Mouse (Mus musculus) neural tube, embryonic 14.5 days (tissue): ENCODE measurements around the gene Rpia. TPM values are rescaled to one million over a fixed set of nuclear protein-coding genes. Genes with fewer than 3 reads are reported as not detected.

Source experiments
- ATAC-seq: fragments of 200-750 bp; cut with Nextera tagmentation; 2 replicates; pipeline ENCODE4 v1.8.0; 2017; ENCODE audit warnings: low read depth, mild to moderate bottlenecking, moderate TSS enrichment, moderate library complexity
- H3K27ac ChIP-seq: fragments of 300-500 bp; sonication (generic); 2 replicates; pipeline ENCODE4 v1.5.1; 2014; ENCODE audit warnings: low read depth, mild to moderate bottlenecking, control low read depth, low read length, moderate library complexity, mixed read lengths
- H3K27me3 ChIP-seq: fragments of 300-500 bp; sonication (generic); 2 replicates; pipeline ENCODE4 v1.6.1; 2014; ENCODE audit warnings: low read length; ENCODE audit not compliant: control insufficient read depth, insufficient read depth
- H3K36me3 ChIP-seq: fragments of 300-500 bp; sonication (generic); 2 replicates; pipeline ENCODE4 v1.6.1; 2014; ENCODE audit warnings: low read length, mixed read lengths; ENCODE audit not compliant: control insufficient read depth, insufficient read depth
- H3K4me1 ChIP-seq: fragments of 300-500 bp; sonication (generic); 2 replicates; pipeline ENCODE4 v1.6.1; 2014; ENCODE audit warnings: low read length; ENCODE audit not compliant: control insufficient read depth, insufficient read depth
- H3K4me2 ChIP-seq: fragments of 300-500 bp; sonication (generic); 2 replicates; pipeline ENCODE4 v1.6.1; 2014; ENCODE audit warnings: mild to moderate bottlenecking, low read depth, low read length, control low read depth
- H3K4me3 ChIP-seq: fragments of 300-500 bp; sonication (generic); 2 replicates; pipeline ENCODE4 v1.5.1; 2014; ENCODE audit warnings: low read depth, low read length, control low read depth, mixed read lengths
- H3K9ac ChIP-seq: fragments of 300-500 bp; sonication (generic); replicated peaks from 2 replicates; pipeline ENCODE4 v1.6.1; 2014; ENCODE audit warnings: low read depth, mild to moderate bottlenecking, control low read depth, low read length, mixed read lengths
- H3K9me3 ChIP-seq: fragments of 300-500 bp; sonication (generic); 2 replicates; pipeline ENCODE4 v1.6.1; 2016; ENCODE audit warnings: low read length; ENCODE audit not compliant: control insufficient read depth
- WGBS: fragments of 180-500 bp; shearing (Covaris S2); extraction: QIAGEN DNeasy Blood & Tissue Kit; methylation state at CpG from one replicate; pipeline ENCODE4 v1.1.7; 2014; 5-methylcytosine and 5-hydroxymethylcytosine counted together
- polyA plus RNA-seq: library from polyadenylated mRNA; unstranded; fragments of >200 nt; fragmentation: Nextera tagmentation; extraction: Ambion mirVana; gene quantifications from 2 replicates; pipeline ENCODE4 v1.2.1, GENCODE M21; 2014

Gene Rpia
- polyA plus RNA-seq, 1 experiment from 2014 or later = 4.5 TPM

DNA sequence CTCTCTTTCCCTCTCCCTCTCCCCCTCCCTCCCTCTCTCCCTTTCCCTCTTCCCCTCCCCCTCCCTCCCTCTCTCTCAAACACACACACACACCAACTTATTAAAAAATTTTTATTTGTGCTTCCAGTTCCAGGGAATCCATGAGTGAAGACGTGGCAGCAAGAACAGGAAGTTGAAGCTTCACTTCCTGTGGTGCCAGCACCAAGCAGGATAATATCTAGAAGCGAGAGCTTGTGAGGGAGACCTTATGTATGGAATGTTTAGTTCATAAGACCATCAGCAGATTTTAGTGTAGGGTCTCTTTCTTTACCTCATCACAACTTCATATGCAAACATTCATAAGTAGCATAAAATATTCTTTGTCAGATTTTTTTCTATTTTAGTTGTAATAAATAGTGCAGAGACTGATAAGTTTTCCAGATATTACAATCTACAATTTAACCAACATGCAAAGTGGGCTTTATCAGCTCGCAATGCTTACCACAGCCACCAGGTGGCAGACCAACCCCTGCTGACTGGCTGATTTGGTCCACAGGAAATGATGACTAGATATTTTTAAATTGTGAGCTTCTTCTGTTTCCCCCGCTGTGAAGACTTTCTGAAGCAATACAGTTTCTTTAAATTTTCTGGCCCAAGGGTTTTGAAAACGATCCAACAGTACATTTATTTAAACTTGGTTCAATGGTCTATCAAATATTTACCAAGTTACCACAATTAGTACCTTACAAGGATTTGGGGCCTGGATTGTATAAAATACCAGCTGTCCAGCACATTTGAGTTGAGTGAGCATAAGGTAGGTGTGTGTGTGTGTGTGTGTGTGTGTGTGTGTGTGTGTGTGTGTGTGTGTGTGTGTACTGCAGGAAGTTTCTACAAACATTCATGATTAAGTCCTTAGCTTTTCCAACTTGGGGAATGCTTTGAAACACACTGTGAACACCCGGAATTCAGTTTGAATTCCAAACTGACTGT is 19.8 kb upstream of the Rpia start:
- WGBS = 25% methylated on average over 6 of the region's 6 CpGs
- H3K27ac ChIP-seq = no peak overlapping the region
- 0 out of 2 replicates have a peak, but pooled peaks have one; percentile 44 for ATAC-seq

DNA sequence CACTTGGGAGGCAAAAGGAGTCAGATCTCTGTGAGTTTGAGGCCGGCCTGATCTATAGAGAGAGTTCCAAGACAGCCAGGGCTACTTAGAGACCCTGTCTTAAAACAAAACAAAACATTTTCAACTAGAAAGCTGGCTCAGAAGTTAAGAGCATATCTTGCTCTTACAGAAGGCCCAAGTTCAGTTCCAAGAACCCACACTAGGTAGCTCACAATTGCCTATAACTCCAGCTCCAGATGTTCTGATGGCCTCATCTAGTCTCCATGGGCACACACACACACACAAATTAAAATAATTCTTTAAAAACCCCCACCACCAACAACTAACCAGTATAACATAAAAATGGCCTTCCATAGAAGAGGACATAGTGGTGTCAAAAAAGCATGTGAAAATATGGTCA is 18.5 kb upstream of the Rpia start:
- no peak overlapping the region for H3K9ac ChIP-seq
- ATAC-seq = no peak
- H3K27ac ChIP-seq = no peak overlapping the region
- H3K4me3 ChIP-seq = no peak overlapping the region
- H3K27me3 ChIP-seq = no peaks in the 10 kb centered on the region
- 75% methylated on average over 1 of the region's 1 CpGs for WGBS
- H3K9me3 ChIP-seq = no peaks in the 10 kb centered on the region
- no peaks in the 10 kb centered on the region for H3K4me1 ChIP-seq
- H3K36me3 ChIP-seq = no peaks in the 10 kb centered on the region
- no peak overlapping the region for H3K4me2 ChIP-seq

More for the DNA sequence above, 19.8 kb upstream of the Rpia start:
- Histone ChIP-seq H3K4me1 (no peaks in the 10 kb centered on the region), H3K4me2 (no peak overlapping the region), H3K27me3 (no peaks in the 10 kb centered on the region), H3K4me3 (no peak overlapping the region), H3K36me3 (no peaks in the 10 kb centered on the region), H3K9me3 (no peaks in the 10 kb centered on the region), H3K9ac (no peak overlapping the region)

DNA sequence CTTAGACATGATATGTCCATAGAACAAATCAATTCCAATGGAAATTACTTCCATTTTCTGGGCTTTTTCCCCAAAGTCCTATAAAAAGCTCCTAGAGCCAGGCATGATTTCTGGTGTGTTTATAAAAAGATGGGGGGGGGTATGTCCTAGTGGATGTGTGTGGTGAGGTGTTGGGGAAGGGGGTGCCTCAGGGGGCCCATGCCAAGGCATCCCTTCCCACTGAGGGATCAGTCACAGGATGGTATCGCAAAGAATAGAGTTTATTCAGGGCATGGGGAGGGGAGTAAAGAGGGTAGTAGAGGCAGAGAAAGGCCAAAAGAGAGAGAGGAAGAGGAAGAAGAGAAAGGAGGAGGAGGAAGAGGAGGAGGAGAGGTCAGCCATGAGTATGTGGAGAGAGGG is 14.5 kb upstream of the Rpia start:
- Histone ChIP-seq H3K27me3 (no peaks in the 10 kb centered on the region), H3K4me2 (no peak overlapping the region), H3K9me3 (no peaks in the 10 kb centered on the region), H3K4me3 (no peak overlapping the region), H3K9ac (no peak overlapping the region), H3K36me3 (no peaks in the 10 kb centered on the region), H3K27ac (no peak overlapping the region), H3K4me1 (no peaks in the 10 kb centered on the region)
- ATAC-seq = peak; percentile 47; the same call in 1 of the 2 replicates
- 46% methylated on average over 1 of the region's 1 CpGs for WGBS

DNA sequence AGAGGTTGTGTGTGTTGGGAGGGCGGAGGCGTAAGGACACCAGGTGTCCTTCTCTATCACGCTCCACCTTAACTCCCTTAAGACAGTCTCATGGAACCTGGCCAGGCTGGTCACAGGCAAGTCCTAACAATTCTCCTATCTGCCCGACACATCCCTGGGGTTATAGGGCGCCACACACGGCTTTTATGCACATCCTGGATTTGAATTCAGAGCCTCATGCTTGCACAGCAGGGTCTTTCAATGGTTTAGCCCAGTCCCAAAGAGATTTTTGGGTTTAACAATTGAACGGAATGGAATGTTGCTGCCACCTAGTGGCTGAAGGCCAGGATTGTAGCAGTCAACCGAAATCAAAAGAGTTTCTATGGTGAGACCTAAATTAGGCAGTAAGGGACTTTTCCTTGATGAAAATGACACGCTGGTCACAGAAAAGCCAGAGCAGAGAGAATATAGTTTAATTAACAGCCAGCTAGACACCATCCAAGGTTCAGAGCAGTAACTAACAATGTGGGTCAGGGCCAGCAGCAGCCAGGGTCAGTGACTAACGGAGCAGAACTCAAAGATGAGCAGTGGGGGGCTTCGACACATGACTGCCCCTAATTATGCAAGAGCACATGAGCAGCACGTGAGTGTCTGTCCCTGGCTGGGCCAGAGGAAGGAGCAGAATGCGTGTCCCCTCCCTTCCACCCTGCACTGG is 13.9 kb upstream of the Rpia start:
- H3K9ac ChIP-seq = no peak overlapping the region
- peak; percentile 73 for ATAC-seq
- no peaks in the 10 kb centered on the region for H3K4me1 ChIP-seq
- no peaks in the 10 kb centered on the region for H3K27me3 ChIP-seq
- H3K36me3 ChIP-seq = no peaks in the 10 kb centered on the region
- WGBS = 13% methylated on average over 13 of the region's 13 CpGs
- peak overlapping the region; percentile 27 for H3K4me2 ChIP-seq
- no peak overlapping the region for H3K27ac ChIP-seq
- H3K4me3 ChIP-seq = no peak overlapping the region
- no peaks in the 10 kb centered on the region for H3K9me3 ChIP-seq

DNA sequence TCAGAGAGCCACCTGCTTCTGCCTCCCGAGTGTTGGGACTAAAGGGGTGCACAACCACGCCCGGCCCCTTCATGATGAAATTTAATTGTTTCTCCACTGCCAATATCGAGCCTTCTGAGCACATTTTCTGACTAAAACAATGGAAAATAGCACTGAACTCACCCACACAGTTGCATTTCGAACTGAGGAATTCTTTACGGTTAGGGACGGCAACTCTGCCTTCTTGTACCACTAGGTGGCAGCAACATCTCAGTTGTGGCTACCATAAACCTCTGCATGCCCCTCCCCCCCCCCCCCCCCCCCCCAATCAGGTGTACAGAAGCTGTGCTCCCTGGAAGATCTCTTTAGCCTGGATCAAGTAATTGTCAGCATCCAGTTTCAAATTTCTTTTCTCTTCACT is 13.2 kb upstream of the Rpia start:
- H3K4me1 ChIP-seq = no peaks in the 10 kb centered on the region
- no peak overlapping the region for H3K27ac ChIP-seq
- peak overlapping the region; percentile 27; the same call in 1 of the 2 replicates for H3K4me2 ChIP-seq
- no peaks in the 10 kb centered on the region for H3K27me3 ChIP-seq
- ATAC-seq = peak; percentile 67
- no peak overlapping the region for H3K9ac ChIP-seq
- no peak overlapping the region for H3K4me3 ChIP-seq
- WGBS = 17% methylated on average over 7 of the region's 7 CpGs
- no peaks in the 10 kb centered on the region for H3K9me3 ChIP-seq
- no peaks in the 10 kb centered on the region for H3K36me3 ChIP-seq

DNA sequence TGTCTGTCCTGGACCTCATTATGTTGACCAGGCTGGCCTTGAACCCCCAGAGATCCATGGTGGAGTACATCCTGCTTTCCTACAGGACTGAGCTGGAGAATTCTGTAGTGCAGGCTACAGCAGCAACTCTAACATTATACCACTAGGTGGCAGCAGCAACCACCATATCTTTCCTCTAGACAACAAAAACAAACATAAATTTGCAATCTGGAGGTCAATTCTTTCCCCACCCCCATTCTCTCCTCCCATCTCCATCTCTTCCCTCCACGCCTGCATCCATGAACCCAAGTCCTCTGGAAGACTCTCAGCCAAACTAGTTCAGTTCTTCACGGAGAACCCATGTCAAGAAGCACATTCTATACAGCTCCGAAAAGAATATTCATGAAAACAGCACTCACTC is 12.6 kb upstream of the Rpia start:
- Histone ChIP-seq H3K4me1 (no peaks in the 10 kb centered on the region), H3K9me3 (no peaks in the 10 kb centered on the region), H3K4me2 (0 out of 2 replicates have a peak overlapping the region, but pooled peaks have one; percentile 8), H3K36me3 (no peaks in the 10 kb centered on the region), H3K4me3 (no peak overlapping the region), H3K27ac (no peak overlapping the region), H3K9ac (no peak overlapping the region), H3K27me3 (no peaks in the 10 kb centered on the region)
- peak; percentile 44 for ATAC-seq
- WGBS = 30% methylated on average over 3 of the region's 3 CpGs

DNA sequence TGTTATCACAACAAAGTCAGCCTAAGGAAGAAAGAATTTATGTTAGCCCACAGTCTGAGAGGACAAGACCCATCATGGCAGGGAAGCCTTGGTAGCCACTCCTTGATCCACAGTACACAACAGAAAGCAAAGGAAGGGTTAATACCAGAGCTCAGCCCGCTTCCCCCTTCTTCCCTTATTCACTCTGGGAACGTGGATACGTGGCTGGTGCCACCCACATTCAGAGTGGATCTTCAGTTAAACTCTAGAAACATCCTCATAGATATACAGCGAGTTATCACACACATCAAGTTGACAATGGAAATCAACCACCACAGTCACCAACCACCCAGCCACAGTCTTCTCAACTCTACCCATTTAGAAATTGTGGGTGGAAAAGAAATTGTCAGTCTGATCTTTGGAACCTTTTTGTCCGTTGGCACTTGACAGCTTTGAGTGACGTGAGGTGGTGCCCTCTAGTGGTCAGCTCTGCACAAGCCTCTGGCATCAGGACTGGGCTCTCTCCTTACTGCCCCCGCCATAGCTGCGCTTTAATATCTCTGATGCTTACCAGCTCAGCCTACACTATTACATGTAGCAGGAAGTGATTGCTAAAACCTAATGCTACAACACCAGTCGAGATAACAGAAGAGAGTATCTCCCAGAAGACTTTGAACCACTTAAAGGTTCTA is 5.7 kb upstream of the Rpia start:
- Histone ChIP-seq H3K4me1 (peaks cover 2% of the 10 kb centered on the region; the same call in 1 of the 2 replicates), H3K4me3 (no peak overlapping the region), H3K9me3 (no peaks in the 10 kb centered on the region), H3K27me3 (no peaks in the 10 kb centered on the region), H3K9ac (no peak overlapping the region), H3K36me3 (no peaks in the 10 kb centered on the region), H3K27ac (no peak overlapping the region), H3K4me2 (no peak overlapping the region)
- ATAC-seq = peak; percentile 69; the same call in 1 of the 2 replicates
- 20% methylated on average over 9 of the region's 9 CpGs for WGBS

DNA sequence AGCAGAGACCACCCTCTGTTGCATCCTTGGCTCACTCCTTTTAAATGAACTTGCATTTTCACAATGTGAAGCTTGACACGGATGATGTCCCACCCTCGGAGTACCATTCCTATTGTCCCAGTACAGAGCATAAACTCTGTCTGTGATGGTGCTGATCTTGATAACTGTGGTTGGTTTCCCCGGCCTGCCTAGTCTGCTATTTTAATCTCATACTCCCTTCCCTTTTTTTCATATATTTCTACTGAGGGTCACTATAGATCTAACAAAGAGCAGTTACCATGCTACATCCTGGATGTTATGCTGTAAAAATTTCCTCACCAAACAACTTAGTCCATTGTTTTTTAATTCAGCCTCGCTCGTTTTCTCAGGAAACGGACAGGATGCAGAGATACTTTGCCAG is 4.9 kb upstream of the Rpia start:
- H3K27me3 ChIP-seq = no peaks in the 10 kb centered on the region
- no peak overlapping the region for H3K9ac ChIP-seq
- no peak for ATAC-seq
- WGBS = 87% methylated on average over 6 of the region's 6 CpGs
- H3K9me3 ChIP-seq = no peaks in the 10 kb centered on the region
- no peak overlapping the region for H3K27ac ChIP-seq
- H3K4me3 ChIP-seq = no peak overlapping the region
- peaks cover 4% of the 10 kb centered on the region; the same call in 1 of the 2 replicates for H3K4me1 ChIP-seq
- no peaks in the 10 kb centered on the region for H3K36me3 ChIP-seq
- no peak overlapping the region for H3K4me2 ChIP-seq
